Mouse (Mus musculus) neural tube, embryonic 14.5 days (tissue): ENCODE results near the gene Ccdc188. TPM values are rescaled to one million over a fixed set of nuclear protein-coding genes. Genes with fewer than 3 reads are reported as not detected.

Experiments used
- ATAC-seq: fragments of 200-750 bp; cut with Nextera tagmentation; 2 replicates; pipeline ENCODE4 v1.8.0; 2017; ENCODE audit warnings: low read depth, mild to moderate bottlenecking, moderate TSS enrichment, moderate library complexity
- H3K27ac ChIP-seq: fragments of 300-500 bp; sonication (generic); 2 replicates; pipeline ENCODE4 v1.5.1; 2014; ENCODE audit warnings: low read depth, mild to moderate bottlenecking, control low read depth, low read length, moderate library complexity, mixed read lengths
- H3K27me3 ChIP-seq: fragments of 300-500 bp; sonication (generic); 2 replicates; pipeline ENCODE4 v1.6.1; 2014; ENCODE audit warnings: low read length; ENCODE audit not compliant: control insufficient read depth, insufficient read depth
- H3K36me3 ChIP-seq: fragments of 300-500 bp; sonication (generic); 2 replicates; pipeline ENCODE4 v1.6.1; 2014; ENCODE audit warnings: low read length, mixed read lengths; ENCODE audit not compliant: control insufficient read depth, insufficient read depth
- H3K4me1 ChIP-seq: fragments of 300-500 bp; sonication (generic); 2 replicates; pipeline ENCODE4 v1.6.1; 2014; ENCODE audit warnings: low read length; ENCODE audit not compliant: control insufficient read depth, insufficient read depth
- H3K4me2 ChIP-seq: fragments of 300-500 bp; sonication (generic); 2 replicates; pipeline ENCODE4 v1.6.1; 2014; ENCODE audit warnings: mild to moderate bottlenecking, low read depth, low read length, control low read depth
- H3K4me3 ChIP-seq: fragments of 300-500 bp; sonication (generic); 2 replicates; pipeline ENCODE4 v1.5.1; 2014; ENCODE audit warnings: low read depth, low read length, control low read depth, mixed read lengths
- H3K9ac ChIP-seq: fragments of 300-500 bp; sonication (generic); replicated peaks from 2 replicates; pipeline ENCODE4 v1.6.1; 2014; ENCODE audit warnings: low read depth, mild to moderate bottlenecking, control low read depth, low read length, mixed read lengths
- H3K9me3 ChIP-seq: fragments of 300-500 bp; sonication (generic); 2 replicates; pipeline ENCODE4 v1.6.1; 2016; ENCODE audit warnings: low read length; ENCODE audit not compliant: control insufficient read depth
- WGBS: fragments of 180-500 bp; shearing (Covaris S2); extraction: QIAGEN DNeasy Blood & Tissue Kit; methylation state at CpG from one replicate; pipeline ENCODE4 v1.1.7; 2014; 5-methylcytosine and 5-hydroxymethylcytosine counted together
- polyA plus RNA-seq: library from polyadenylated mRNA; unstranded; fragments of >200 nt; fragmentation: Nextera tagmentation; extraction: Ambion mirVana; gene quantifications from 2 replicates; pipeline ENCODE4 v1.2.1, GENCODE M21; 2014

Ccdc188 gene
- not detected in 2 replicates for polyA plus RNA-seq

DNA sequence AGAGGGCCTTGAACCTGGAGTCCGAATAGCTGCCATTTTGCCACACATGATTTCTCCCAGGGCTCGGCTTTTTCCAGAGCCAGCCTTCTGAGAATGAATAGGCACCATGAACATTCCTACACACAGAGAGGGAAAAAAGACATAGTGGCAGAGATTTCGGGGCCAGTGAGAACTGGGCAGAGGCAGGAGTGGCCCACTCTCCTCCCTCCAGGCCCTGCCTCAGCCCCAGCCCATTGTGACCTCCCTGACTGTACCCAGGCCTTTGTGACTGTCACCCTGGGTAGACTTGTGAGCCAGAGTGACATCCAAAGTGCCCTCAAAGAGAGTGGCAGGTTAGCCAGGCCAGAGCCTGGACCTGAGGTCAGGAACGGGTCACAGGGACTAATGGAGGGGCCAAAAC is at the start of gene Ccdc188:
Gene Ccdc188, plus strand, starts transcription at position 301 of the 400 bp plus-strand sequence.
- no peak within 1 kb of the TSS for H3K4me2 ChIP-seq
- H3K36me3 ChIP-seq: 0 out of 2 replicates have a peak, but pooled peaks cover 1% of the 10 kb centered on the region
- 89% methylated on average over 4 of the region's 4 CpGs for WGBS
- no peak within 1 kb of the TSS for H3K4me3 ChIP-seq
- H3K27me3 ChIP-seq: no peaks in the 10 kb centered on the region
- H3K9me3 ChIP-seq: no peaks in the 10 kb centered on the region
- H3K4me1 ChIP-seq: peaks cover 30% of the 10 kb centered on the region
- H3K9ac ChIP-seq: no peak within 1 kb of the TSS
- ATAC-seq: no peak
- no peak within 1 kb of the TSS for H3K27ac ChIP-seq

GRCm38 (mm10) chr16:18169156-18169555 is 48.5 kb upstream of the Ccdc188 start:
- 84% methylated on average over 5 of the region's 5 CpGs for WGBS
- peaks cover 7% of the 10 kb centered on the region for H3K4me1 ChIP-seq
- no peak overlapping the region for H3K27ac ChIP-seq
- no peak for ATAC-seq
- no peaks in the 10 kb centered on the region for H3K36me3 ChIP-seq
- no peak overlapping the region for H3K4me3 ChIP-seq
- no peak overlapping the region for H3K4me2 ChIP-seq
- no peak overlapping the region for H3K9ac ChIP-seq
- H3K9me3 ChIP-seq: no peaks in the 10 kb centered on the region
- H3K27me3 ChIP-seq: no peaks in the 10 kb centered on the region

DNA sequence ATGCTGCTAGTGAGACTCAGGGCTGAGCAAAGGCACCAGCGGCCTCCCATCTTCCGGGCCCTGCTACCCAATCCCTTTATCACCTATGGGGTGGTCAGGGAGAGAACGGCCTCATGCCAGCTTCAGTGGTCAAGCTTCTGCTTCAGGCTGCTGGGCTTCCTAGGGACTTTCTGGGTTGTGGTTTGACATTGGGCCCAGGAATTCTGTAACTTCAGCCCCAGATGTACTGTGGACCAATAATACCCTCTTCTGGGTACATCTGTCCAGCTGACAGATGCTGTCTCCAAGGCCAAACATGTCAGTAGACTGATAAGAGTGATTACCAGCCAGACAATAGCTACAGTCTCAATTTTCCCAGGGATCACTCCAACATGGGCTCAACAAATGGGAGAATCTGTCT is 47.9 kb upstream of the Ccdc188 start:
- Histone ChIP-seq H3K4me1 (peaks cover 6% of the 10 kb centered on the region), H3K36me3 (no peaks in the 10 kb centered on the region), H3K4me3 (no peak overlapping the region), H3K27ac (no peak overlapping the region), H3K27me3 (no peaks in the 10 kb centered on the region), H3K9ac (no peak overlapping the region), H3K9me3 (no peaks in the 10 kb centered on the region), H3K4me2 (no peak overlapping the region)
- ATAC-seq: no peak
- WGBS: 87% methylated on average over 3 of the region's 3 CpGs

- Histone ChIP-seq H3K36me3 (no peaks in the 10 kb centered on the region), H3K27me3 (no peaks in the 10 kb centered on the region), H3K9me3 (no peaks in the 10 kb centered on the region), H3K27ac (no peak overlapping the region), H3K9ac (no peak overlapping the region), H3K4me1 (peaks cover 3% of the 10 kb centered on the region; the same call in 1 of the 2 replicates), H3K4me3 (no peak overlapping the region), H3K4me2 (no peak overlapping the region)
- 13% methylated on average over 7 of the region's 7 CpGs for WGBS
- peak; percentile 12; the same call in 1 of the 2 replicates for ATAC-seq
Observed at GRCm38 (mm10) chr16:18172266-18172855, 45.3 kb upstream of the Ccdc188 start.

DNA sequence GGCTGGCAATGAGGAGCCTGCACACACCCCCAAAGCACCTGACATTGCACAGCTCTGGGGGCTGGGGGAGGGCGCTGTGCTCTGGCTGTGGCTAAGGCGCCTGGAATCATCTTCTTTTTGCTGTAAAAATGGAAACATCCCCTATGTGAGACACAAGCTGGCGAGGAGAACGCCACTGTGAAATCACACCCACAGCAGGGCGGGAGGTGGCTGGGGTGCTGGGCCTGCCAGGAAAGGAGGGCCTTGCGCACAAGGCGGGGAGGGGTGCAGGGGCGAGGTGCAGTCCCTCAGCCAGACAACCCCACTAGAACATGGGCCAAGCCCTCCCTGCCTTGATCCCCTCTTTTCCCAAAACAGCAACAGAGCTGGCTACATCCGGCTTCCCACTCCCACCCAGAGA is 44.4 kb upstream of the Ccdc188 start:
- 84% methylated on average over 9 of the region's 9 CpGs for whole genome bisulfite sequencing
- no peak for ATAC-seq
- Histone ChIP-seq H3K9me3 (no peaks in the 10 kb centered on the region), H3K4me2 (no peak overlapping the region), H3K4me1 (no peaks in the 10 kb centered on the region), H3K9ac (no peak overlapping the region), H3K4me3 (no peak overlapping the region), H3K27ac (no peak overlapping the region), H3K27me3 (no peaks in the 10 kb centered on the region), H3K36me3 (no peaks in the 10 kb centered on the region)

DNA sequence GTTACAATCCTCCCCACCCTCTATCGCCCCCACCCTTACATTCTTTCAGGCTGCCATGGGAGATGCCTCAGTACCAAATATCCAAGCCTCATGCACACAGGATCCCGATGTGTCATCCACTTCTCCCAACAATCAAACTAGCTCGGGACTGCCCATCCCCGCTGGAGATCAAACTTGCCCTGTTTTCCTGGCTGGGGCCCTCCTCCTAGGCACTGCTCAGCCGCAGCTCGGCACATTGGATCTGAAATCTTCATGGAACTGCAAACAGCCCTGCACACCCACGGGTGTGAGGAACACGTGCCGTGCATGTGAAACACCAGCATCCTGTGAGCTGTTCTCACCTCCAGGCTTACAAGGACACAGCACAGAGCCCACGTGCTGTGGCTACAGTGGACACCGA is 43.9 kb upstream of the Ccdc188 start:
- no peaks in the 10 kb centered on the region for H3K9me3 ChIP-seq
- no peaks in the 10 kb centered on the region for H3K4me1 ChIP-seq
- H3K27ac ChIP-seq: no peak overlapping the region
- no peak for ATAC-seq
- no peak overlapping the region for H3K4me2 ChIP-seq
- no peak overlapping the region for H3K4me3 ChIP-seq
- H3K36me3 ChIP-seq: no peaks in the 10 kb centered on the region
- WGBS: 66% methylated on average over 11 of the region's 11 CpGs
- H3K9ac ChIP-seq: no peak overlapping the region
- no peaks in the 10 kb centered on the region for H3K27me3 ChIP-seq

DNA sequence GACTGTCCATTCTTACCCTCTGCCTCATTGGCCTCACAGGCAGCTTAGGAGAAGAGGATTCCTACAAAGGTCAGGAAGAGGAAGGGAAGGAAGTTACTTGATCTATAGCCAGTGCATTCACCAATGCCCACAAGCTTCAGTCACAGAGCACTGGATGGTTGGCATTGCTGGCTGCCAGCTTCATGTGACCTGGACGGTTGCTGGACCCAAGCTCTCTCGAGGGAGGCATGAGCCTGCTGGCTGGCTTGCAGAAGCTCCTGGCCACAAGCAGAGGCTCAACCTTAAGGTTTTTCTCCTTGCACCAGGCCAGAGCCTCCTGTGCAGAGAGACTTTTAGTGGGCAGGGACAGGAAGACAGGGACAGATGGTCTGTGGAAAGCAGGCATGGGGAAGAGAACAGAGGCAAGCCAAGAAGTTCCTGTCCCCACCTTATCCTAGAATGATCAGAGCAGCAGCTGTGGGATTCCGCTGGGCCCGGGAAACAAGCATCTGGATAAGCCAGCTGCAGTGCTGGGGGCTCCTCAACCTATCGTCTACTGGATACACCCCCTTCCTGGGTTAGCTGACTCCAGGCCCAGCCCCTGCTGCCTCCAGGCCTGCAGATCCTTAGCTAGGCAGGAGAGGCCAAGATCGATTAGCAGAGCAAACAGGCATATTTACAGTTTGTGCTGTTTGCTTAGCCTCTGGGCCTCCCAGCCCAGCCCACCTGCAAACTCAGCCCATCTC is 41.7 kb upstream of the Ccdc188 start:
- H3K36me3 ChIP-seq: no peaks in the 10 kb centered on the region
- ATAC-seq: no peak

DNA sequence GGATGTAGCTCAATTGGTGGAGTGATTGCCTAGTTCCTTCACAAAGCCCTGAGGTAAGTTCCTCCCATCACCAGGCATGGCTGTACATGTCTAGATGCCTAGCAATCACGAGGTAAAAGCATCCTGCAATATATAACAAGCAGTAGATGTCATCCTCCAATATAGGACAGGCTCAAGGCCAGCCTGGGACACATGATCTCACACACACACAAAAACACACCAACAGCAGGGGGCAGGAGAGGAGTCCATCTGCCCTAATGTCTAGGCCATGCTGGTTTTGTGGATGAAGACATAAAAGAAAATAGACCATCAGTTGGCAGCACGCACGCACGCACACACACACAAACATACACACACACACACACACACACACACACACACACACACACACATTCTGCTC is 40.9 kb upstream of the Ccdc188 start:
- H3K27me3 ChIP-seq: no peaks in the 10 kb centered on the region
- peaks cover 11% of the 10 kb centered on the region for H3K4me1 ChIP-seq
- no peak for ATAC-seq
- H3K36me3 ChIP-seq: no peaks in the 10 kb centered on the region
- H3K4me2 ChIP-seq: no peak overlapping the region
- H3K4me3 ChIP-seq: no peak overlapping the region
- H3K9ac ChIP-seq: no peak overlapping the region
- no peak overlapping the region for H3K27ac ChIP-seq
- H3K9me3 ChIP-seq: no peaks in the 10 kb centered on the region
- 75% methylated on average over 4 of the region's 4 CpGs for WGBS

More for the DNA sequence above, 41.7 kb upstream of the Ccdc188 start:
- no peak overlapping the region for H3K4me2 ChIP-seq
- H3K9me3 ChIP-seq: no peaks in the 10 kb centered on the region
- H3K9ac ChIP-seq: no peak overlapping the region
- H3K27ac ChIP-seq: no peak overlapping the region
- peaks cover 3% of the 10 kb centered on the region; the same call in 1 of the 2 replicates for H3K4me1 ChIP-seq
- H3K4me3 ChIP-seq: no peak overlapping the region
- no peaks in the 10 kb centered on the region for H3K27me3 ChIP-seq
- WGBS: 59% methylated on average over 6 of the region's 6 CpGs

- no peaks in the 10 kb centered on the region for H3K36me3 ChIP-seq
- no peaks in the 10 kb centered on the region for H3K9me3 ChIP-seq
- no peak overlapping the region for H3K9ac ChIP-seq
- no peak overlapping the region for H3K4me3 ChIP-seq
- no peaks in the 10 kb centered on the region for H3K27me3 ChIP-seq
- no peak for ATAC-seq
- H3K27ac ChIP-seq: no peak overlapping the region
- H3K4me1 ChIP-seq: peaks cover 14% of the 10 kb centered on the region
- 63% methylated on average over 2 of the region's 2 CpGs for WGBS
- H3K4me2 ChIP-seq: no peak overlapping the region
Observed at GRCm38 (mm10) chr16:18179591-18179990, 38.1 kb upstream of the Ccdc188 start.
